Mouse (Mus musculus) heart, postnatal 10 days (tissue): Measurements from ENCODE around the gene C130050O18Rik. TPM values are rescaled to one million over a fixed set of nuclear protein-coding genes. Genes with fewer than 3 reads are reported as not detected.

Experiments
- DNase-seq, 2 experiments: peaks; one replicate each; pipeline ENCODE4 v3.0.0; 2021
- intact Hi-C: fragments of 180-260 bp; cut with DNase I; formaldehyde crosslinking; loops from one replicate; pipeline ENCODE4 v1.15.1; 2025
- total RNA-seq, 2 experiments: library from RNA; stranded (reverse); gene quantifications; 2 replicates each; pipeline ENCODE4 v1.2.3; 2021

Gene C130050O18Rik
- total RNA-seq: under 1 TPM; 0.74 to 0.93 TPM

DNA sequence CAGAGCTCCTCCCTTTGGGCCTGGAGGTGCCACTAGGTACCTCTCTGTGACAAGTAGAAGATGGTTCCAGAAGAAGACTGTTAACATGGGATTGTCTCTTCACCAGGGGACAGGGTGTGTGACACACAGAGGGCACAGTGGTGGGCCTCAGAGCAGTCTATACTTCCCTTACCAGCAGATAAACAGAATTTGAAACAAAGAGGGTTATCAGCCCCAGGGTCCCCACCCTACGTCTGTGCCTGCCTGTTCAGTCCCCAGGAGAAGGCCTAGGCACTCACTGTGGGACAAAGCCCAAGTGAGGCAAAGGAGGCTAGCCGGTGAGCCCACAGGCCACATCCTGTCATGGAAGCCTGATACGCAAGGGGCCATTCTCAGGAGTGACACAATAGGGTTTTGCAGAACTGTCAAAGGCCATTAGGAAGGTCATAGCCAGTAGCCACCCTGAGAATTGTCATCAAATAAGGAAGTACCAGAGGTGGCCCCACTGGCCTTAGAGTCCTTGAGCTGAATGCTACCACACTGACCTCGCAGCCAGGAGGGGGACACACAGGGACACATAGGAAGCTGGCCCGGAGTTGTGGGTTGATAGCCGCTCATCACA lies at the start of gene C130050O18Rik:
Gene C130050O18Rik, plus strand, starts transcription at position 480 of the 601 bp plus-strand sequence.
- intact Hi-C loops: no loop called here
- no peak for DNase-seq

DNA sequence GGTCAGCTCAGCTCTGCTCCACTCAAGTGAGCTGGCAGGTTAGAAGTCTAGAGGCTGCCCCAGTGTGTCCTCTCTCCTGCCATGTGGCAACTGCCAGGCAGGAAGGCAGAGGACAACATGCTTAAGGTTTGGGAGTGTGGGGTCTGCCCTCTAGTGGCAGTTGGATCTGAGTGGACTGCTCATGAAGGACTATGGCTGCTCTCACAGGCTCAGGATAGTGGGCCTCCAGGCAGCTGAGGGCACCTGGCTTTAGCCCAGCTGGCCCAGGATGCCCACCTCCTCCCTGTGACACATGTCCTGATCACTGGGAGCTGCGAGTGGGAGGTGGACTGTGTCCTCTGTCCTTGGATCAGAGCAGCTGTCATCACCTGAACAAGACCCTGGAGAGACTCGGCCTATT lies 46.4 kb upstream of the C130050O18Rik start:
- intact Hi-C loops: loop anchor here (10.0 kb wide), 1 partner anchor 306 kb away; no protein-coding TSS in a partner anchor
- peak; percentile 73 to 76 for DNase-seq

DNA sequence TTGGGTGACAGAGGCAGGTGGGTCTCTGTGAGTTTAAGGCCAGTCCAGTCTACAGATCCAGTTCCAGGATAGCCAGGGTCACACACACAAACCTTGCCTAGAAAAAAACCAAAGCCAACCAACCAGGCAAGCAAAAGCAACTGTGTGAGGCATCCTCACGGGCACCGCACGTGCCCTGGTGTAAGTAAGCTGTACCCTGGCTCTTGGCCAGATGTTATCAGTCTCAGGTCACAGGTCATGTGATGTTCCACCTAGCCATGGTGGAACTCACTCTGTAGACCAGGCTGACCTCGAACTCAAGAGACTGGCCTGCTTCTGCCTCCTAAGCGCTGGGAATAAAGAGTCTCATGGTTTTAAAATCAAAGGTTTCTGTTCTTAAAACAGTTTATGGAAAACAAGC lies 45.8 kb upstream of the C130050O18Rik start:
- intact Hi-C loops: loop anchor here (10.0 kb wide), 1 partner anchor 306 kb away; no protein-coding TSS in a partner anchor
- DNase-seq: no peak

DNA sequence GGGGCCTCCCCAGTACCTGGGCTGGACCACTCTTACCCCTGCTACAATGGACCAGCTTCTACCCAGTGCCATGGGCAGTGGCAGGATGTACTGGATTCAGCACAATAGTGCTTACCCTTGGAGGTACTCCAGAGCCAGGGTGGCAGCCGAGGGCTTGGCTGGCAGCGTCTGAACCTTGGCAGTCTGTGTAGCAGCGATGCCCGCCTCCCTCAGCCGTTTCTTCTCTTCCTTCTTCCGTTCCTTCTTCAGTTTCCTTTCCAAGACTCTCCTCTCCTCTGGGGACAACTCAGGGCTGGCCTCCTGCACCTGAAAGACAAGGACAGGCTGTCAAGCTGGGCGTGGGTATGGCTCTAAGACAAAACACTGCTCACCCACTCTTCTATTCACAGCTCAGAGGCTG lies 41.2 kb upstream of the C130050O18Rik start:
- no peak for DNase-seq
- intact Hi-C loops: loop anchor here (1.0 to 2.0 kb wide), 4 partner anchors 34 to 141 kb away; no protein-coding TSS in a partner anchor

DNA sequence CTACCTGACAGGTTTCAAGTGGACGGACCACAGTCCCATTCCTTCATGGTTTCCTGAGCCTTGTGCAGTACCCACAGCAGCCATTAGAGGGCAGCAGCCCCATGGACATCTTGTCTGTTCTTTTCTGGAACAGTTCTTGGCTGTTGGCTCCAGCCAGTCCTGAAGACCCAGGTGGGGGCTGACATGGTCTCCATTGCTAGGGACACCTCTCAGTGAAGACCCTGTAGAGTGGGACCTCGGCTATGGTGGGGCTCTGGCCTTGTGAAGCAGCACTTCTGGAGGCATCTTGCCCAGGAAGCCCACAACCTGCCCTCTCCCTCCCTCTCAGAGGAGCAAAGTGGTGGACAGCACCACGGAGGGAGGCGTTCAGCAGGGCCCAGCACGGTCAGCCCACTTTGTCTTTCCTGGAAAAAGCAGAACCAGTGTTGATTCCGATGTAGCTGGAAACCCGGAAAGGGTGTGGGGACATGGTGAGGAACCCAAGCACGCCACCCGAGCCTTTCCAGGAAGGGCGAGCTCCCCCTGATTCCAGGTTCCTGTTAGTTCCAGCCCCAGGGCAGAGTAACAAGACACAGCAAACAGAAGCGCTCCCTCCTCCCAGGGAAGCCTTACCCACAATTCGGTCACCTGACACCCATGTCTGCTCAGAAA lies 40.7 kb upstream of the C130050O18Rik start:
- intact Hi-C loops: loop anchor here (1.0 to 2.0 kb wide), 4 partner anchors 34 to 141 kb away; no protein-coding TSS in a partner anchor
- DNase-seq: peak; percentile 92 to 96

DNA sequence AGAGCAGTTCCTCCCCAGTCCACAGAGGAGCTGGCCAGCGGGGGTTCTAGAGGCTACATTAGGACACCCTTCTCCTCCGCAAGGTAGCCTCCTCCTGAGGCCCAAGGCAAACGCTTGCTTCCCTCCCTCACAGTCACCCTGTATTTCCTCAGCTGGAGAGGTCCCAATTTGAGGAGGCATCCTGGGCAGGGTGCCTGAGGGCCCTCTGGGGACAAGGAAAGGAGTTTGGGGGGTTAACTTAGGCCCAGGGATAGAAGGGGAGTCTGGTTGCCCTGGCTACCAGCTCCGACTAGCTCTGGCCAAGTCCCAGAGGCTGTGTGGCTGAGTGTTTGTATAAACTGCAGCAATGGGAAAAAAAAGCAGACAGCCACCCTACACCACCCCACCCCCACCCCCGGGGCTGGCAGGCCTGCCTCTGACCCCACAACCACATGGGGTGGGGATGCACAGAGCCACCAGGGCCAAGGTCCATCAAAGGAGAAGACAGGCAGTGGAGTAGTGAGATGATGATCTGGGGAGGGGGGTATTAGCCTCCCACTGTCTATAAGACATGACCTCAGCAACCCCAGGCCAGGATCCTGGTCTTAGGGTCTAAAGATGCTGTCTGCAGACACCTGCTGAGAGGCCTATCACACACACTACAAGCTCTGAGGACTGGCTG lies 40.0 kb upstream of the C130050O18Rik start:
- intact Hi-C loops: loop anchor here (1.0 to 2.0 kb wide), 4 partner anchors 33 to 140 kb away; no protein-coding TSS in a partner anchor
- DNase-seq: no peak

DNA sequence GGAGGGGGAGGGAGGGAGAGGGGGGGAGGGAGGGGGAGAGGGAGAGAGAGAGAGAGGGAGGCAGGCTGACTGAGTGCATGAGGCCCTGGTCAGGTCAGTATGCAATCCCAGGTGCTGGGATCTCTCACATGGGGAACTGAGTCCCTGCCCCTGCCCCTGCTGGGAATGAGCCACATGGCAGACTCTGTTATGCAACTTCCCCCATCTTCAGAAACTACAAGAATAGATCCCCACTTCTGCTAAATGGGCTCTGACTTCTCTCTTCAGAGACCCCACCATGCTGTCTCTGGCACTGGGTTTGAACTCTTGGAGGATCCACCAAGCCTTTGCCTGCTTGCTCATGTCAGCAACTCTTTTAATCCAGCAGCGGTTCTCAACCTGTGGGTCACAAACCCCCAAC lies 39.3 kb upstream of the C130050O18Rik start:
- no peak for DNase-seq
- intact Hi-C loops: loop anchor here (2.0 kb wide), 1 partner anchor 81 kb away; no protein-coding TSS in a partner anchor

DNA sequence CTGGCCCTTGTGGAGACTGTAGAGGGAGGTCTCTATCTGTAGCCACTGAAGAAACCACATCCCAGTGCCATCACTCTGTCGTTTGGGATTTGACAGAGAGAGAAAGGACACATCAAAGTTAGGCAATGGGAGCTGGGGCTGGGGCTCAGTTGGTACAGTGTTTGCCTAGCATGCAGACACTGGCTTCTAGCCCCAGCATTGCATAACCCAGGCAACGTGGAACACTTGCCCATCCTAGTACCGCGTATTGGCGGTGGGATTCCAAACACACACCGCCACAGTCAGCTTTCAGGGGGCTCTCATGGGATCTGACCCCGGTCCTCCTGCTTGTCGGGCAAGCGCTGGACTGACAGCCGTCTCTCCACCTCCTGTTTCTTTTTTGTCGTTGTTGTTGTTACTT lies 38.6 kb upstream of the C130050O18Rik start:
- intact Hi-C loops: no loop called here
- no peak for DNase-seq

DNA sequence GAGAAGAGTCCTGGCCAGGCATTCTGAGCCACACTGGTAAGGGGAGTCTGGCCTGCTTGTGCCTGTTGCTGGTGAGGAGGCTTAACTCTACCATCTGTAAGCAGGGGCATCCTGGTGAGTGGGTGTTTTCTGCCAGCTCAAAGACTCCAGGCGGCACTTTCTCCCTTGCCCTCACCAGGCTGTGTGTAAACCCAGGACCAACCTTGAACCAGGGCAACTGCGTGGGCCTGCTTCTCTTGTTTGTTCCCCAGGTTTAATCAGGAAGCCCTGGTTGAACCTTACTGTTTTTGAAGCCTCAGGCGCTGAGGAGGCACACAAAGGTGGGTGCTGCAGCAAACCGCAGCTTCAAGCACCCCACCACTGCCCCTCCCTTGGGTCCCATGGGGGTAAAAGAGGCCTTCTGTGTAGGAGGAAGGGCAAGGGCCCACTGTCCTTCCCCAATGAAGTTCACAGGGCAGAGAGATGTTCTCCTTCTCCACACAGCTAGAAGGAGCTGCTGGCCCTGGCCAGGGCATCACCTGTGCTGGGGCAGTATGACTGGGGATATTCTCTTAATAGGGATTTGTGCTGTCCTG lies 37.1 kb upstream of the C130050O18Rik start:
- intact Hi-C loops: no loop called here
- no peak for DNase-seq

DNA sequence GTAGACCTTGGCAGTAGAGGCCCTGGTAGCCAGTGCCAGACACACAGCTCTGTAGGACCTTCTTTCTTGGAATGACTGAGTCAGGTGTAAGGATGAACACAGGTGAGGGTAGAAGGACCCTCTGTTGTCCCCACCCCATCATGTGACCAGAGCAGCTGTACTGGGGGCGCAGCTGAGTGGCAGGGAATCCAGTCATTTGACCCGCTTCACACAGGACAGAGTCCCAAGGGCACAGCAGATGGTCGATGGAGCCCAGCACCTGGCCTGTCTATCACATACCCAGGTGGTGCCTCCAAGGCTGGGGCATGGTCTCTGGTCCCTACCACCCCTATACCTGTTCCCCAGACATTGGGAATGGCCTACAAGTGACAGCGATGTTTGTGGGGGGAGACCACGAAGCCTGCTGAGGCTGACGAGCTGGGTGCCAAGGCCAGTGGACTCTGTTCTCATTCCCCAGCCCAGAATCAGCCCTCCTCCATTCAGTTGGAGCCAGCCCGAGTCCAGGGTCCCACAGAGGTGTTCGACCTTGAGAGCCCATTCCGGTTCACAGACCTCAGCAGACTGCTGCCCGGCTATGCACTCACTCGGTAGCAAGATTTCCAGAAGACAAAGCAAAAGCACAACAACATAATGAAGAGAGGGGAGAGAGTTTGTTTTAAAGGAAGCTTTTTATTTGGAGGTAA lies 36.3 kb upstream of the C130050O18Rik start:
- no peak for DNase-seq
- intact Hi-C loops: no loop called here

DNA sequence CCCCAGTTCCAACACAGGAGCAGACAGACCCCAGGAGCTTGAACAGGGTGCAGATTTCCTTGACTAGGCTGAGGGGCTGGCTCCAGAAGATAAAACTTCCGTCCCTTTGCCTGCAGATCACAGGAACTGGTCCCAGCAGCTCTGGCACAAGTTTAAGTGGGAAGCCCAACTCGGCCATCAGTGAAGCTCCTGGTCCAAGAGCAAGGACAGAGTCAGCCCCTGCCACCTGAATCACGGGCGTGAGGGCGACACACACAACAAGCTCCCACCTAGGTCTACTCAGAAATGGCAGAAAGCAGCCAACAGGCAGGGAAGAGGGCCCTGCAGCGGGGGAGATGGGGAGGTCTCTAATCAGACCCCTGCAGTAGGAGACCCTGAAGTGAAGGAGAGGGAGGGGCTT lies 34.7 kb upstream of the C130050O18Rik start:
- no peak for DNase-seq
- intact Hi-C loops: no loop called here

DNA sequence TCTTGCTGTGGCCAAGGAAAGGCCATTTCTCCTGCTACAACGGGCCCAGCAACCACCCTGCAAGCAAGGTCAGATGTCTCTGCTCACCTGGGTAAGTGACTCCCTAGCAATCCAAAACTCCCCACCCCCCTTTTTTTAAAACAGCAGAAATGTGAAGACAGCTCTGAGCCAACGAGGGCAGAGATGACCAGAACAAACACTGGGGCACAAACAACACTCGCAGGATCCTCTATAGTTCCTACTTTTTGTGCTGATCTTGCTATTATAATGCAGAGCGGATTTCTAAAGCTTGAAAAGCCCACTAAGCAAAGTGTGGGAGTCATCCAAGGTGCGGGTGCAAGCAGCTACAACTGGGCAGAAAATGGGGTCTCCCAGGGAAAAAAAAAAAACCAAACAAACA lies 34.0 kb upstream of the C130050O18Rik start:
- DNase-seq: no peak
- intact Hi-C loops: no loop called here

DNA sequence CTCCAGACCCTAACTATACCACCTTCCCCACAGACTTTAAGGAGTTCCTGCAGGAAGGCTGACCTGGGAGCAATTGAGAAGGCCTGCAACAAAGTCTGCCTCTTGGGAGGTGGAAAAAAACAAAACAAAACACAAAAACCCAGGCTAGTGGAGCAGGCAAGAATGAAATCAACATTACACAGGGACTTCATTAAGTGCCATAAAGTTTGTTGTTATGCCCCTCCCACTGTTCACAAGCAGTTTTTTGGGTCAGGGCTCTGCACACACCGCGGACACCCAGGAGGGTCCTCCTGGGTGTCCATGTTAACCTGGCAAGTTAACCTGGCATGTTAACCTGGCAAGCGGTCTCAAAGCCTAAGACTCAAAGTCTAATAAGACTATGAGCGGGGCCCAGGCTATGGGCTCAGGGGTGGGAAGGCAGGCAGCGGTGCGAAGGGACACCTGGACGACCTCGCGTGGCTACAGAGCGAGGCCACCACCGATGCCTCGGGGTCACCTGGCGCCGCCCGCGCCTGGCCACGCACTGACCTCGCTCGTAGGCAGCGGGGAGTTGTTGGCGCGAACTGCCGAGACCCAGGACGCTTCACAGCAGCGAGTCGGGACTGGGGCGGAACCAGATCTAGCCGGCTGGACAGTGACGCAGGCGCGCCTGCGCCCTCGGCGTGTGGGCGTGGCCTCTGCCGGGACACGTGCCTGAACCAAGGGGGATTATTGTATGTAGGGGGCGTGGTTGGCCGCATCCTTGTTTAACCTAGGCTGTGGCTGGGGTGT lies 33.3 kb upstream of the C130050O18Rik start:
- intact Hi-C loops: no loop called here
- DNase-seq: peak; percentile 94 to 96

DNA sequence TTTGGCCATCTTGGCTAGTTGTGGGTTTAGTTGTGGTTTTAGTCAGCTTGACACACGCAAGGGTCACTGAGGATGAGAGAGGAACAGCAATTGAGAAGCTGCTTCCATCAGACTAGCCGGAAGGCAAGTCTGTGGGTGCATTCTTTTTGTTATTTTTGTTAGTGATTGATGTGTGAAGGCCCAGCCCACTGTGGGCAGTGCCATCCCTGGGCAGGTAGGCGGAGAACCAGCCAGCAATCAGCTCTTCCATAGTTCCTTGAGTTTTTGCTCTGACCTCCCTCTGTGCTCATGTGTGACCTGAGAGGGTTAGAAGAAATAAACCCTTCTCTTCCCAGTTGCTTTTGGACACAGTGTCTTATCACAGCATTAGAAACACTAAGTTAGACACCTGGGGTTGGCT lies 32.0 kb upstream of the C130050O18Rik start:
- no peak for DNase-seq
- intact Hi-C loops: no loop called here

DNA sequence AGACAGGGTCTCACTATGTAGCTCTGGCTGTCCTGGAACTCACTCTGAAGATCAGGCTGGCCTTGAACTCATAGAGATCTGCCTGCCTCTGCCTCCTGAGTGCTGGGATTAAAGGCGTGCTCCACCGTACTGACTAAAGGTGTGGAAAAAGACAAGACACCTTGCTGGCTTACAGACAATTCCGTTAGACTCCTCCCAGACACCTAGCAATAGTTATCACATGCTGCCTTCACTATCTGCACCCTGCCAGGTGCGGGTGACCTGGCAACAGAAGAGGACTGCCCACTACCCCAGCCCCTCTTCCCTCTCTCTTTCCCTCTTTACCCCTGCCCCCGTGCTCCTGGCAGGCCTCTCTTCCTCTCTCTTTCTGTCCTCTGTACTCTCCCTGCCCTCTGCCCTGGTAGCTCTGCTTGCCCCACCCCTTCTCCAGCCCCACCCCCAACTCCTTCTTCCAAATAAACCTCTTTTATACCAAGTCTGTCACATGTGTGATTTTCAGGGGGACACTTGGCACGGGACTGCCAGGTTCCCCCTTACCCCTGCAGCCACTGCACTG lies 31.1 kb upstream of the C130050O18Rik start:
- intact Hi-C loops: no loop called here
- DNase-seq: no peak

DNA sequence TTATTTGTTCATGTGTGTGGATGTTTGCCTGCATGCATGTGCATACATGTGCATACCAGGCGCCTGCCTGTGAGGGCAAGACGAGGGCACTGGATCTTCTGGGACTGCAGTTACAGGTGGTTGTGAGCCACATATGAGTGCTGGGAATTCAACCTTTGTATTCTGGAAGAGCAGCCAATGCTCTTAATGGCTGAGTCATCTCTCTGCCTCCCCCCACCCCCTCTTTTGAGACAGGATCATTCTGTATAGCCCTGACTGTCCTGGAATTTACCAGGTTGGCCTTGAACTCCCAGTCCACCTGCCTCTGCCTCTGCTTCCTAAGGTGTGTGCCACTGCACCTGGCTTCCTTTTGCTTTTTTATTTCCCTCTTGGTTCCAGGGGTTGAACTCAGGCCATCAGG lies 30.2 kb upstream of the C130050O18Rik start:
- intact Hi-C loops: no loop called here
- DNase-seq: no peak

DNA sequence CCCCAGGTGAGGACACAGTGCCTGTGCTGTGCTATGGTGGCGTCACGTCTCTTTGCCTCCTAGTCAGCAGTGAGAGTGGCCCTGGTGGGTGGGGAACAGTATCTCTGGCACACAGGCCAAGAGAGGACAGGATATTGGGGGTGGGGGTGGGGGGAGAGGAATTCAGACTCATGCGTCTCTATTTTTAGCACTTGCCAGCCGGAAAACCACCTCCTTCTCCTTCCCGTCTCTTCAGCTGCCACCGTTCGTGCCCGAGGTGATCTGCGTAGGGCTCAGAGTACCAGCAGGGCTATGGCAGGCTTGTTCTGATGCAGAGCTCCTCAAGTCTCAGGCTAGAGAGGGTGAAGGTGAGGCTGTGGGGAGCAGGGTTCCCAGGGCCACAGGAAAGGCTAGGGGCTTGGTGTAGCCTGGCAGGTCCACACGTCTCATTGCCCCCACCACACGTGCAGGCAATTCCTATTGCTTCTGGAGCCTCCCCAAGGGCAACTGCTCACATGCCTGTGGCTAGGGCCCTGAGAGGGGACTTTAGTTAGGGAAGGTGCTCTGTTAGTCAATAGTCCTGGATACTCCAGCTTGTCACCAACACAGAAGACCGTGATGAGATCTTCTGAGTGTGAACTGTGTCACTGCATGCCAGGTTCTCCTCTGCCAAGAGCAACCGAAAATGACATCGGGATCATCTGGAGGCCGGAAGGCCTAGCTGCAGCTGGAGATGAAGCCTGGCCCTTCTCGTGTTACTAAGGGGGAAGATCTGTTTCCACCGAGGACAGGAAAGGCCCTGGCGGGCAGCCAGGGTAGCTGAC lies 27.4 kb upstream of the C130050O18Rik start, which contains the start of gene Gpr146:
Gene Gpr146, plus strand, starts transcription at position 230 of the 803 bp plus-strand sequence.
- peak; percentile 84 to 85 for DNase-seq
- intact Hi-C loops: no loop called here

DNA sequence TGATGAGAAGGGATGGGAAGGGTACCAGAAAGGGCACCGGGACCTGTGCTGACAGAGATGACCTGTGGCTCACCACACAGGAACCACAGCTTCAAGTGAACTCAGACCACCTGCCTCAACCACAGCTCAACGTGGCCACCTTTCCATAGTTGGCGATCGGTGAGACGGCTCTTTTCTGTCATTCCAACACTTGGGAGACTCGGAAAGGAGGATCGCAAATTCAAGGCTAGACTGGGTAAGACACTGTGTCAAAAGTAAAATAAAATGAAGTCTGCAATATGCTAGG lies 26.9 kb upstream of the C130050O18Rik start:
- DNase-seq: no peak
- intact Hi-C loops: no loop called here
